In genomic region chr3:146618357-146618756, GRCm38 (mm10) we compare ENCODE assay signal across 31 mouse cellular contexts. TPM values are rescaled to one million over a fixed set of nuclear protein-coding genes. Genes with fewer than 3 reads are reported as not detected.
DNase-seq lines count a peak whose midpoint lies in the region; ATAC-seq and TF ChIP-seq lines count a peak whose summit lies in the region.
"Had no signal": no experiment of that assay in that cellular context is flagged by ENCODE, and none has a peak within 500 bp of the region (broad histone marks: within the 10 kb centered on the region; RNA-seq: fewer than 3 reads in every experiment).

No protein-coding gene starts in this region.

- H3K79me2 ChIP-seq in liver, adult 2 months (ENCODE audit: control insufficient read depth, insufficient read depth, low read length), result no peaks in the 10 kb centered on the region

- DNase-seq in G1E (ENCODE audit: low spot score) (peak; percentile 20), MN1 (ENCODE audit: low spot score) (no peak)
- DNase-seq in liver, adult 2 months (ENCODE audit: extremely low read depth, low read depth, low spot score), result peak; percentile 58
- no peak for DNase-seq in liver, embryonic 13.5 days
- no peak for DNase-seq in kidney, adult 9 months
- no peak for DNase-seq in urinary bladder, postnatal 10 days (ENCODE audit: low spot score)
- DNase-seq: adrenal gland, postnatal 10 days; adrenal gland, postnatal 36 days; cerebellum, adult 18-20 months; cerebellum, adult 9-11 months; cerebellum, postnatal 25 days; gastrocnemius, postnatal 36 days; heart, postnatal 10 days; heart, postnatal 36 days had no signal

- H3K27me3 ChIP-seq in G1E (ENCODE audit: insufficient read depth, low read length), result peaks cover 24% of the 10 kb centered on the region
- H3K27me3 ChIP-seq in liver, adult 2 months (ENCODE audit: control insufficient read depth, insufficient read depth, low read length), result no peaks in the 10 kb centered on the region
- H3K27me3 ChIP-seq in liver, embryonic 13.5 days, result no peaks in the 10 kb centered on the region
- no peaks in the 10 kb centered on the region for H3K27me3 ChIP-seq in liver, embryonic 16.5 days (ENCODE audit: control insufficient read depth, insufficient read depth, low read depth, low read length)
- H3K27me3 ChIP-seq: embryonic facial prominence, embryonic 12.5 days; embryonic facial prominence, embryonic 15.5 days; forebrain, embryonic 12.5 days; forebrain, embryonic 15.5 days; heart, embryonic 12.5 days; heart, embryonic 15.5 days; hindbrain, embryonic 13.5 days; Patski had no signal

- no peak overlapping the region for H3K9ac ChIP-seq in liver, adult 2 months (ENCODE audit: low read depth, low read length)
- no peak overlapping the region for H3K9ac ChIP-seq in liver, embryonic 13.5 days
- no peak overlapping the region for H3K9ac ChIP-seq in liver, embryonic 16.5 days (ENCODE audit: low read depth, low read length)
- H3K9ac ChIP-seq: embryonic facial prominence, embryonic 12.5 days; embryonic facial prominence, embryonic 15.5 days; forebrain, embryonic 12.5 days; forebrain, embryonic 15.5 days; heart, embryonic 12.5 days; heart, embryonic 15.5 days; hindbrain, embryonic 13.5 days had no signal

- TF ChIP-seq CTCF in G1E (IDR thresholded peaks at IDR 0.05; ENCODE audit: low read depth, low read length), result no peak
- TF ChIP-seq CTCF in liver, adult 2 months (IDR thresholded peaks at IDR 0.05; ENCODE audit: low read depth, low read length), result no peak

- 62% methylated on average over 4 of the region's 4 CpGs for WGBS in liver, adult 2 months
- 32% methylated on average over 4 of the region's 4 CpGs for WGBS in liver, embryonic 13.5 days (ENCODE audit: insufficient replicate concordance)
- WGBS in liver, embryonic 16.5 days (ENCODE audit: insufficient replicate concordance), result 17% methylated on average over 4 of the region's 4 CpGs

- H3K4me1 ChIP-seq in G1E (ENCODE audit: insufficient read depth, low read depth, low read length), result peaks cover 45% of the 10 kb centered on the region
- peaks cover 2% of the 10 kb centered on the region; the same call in 1 of the 2 replicates for H3K4me1 ChIP-seq in liver, adult 2 months (ENCODE audit: control insufficient read depth, insufficient read depth, low read length)
- peaks cover 15% of the 10 kb centered on the region for H3K4me1 ChIP-seq in liver, embryonic 13.5 days (replicated peaks)
- peaks cover 9% of the 10 kb centered on the region for H3K4me1 ChIP-seq in liver, embryonic 16.5 days (ENCODE audit: control insufficient read depth, low read depth, low read length)
- H3K4me1 ChIP-seq: embryonic facial prominence, embryonic 12.5 days; embryonic facial prominence, embryonic 15.5 days; forebrain, embryonic 12.5 days; hindbrain, embryonic 10.5 days; hindbrain, embryonic 13.5 days had no signal

- no peak overlapping the region for H3K4me2 ChIP-seq in liver, embryonic 13.5 days
- no peak overlapping the region for H3K4me2 ChIP-seq in liver, embryonic 16.5 days (ENCODE audit: low read depth, low read length)
- H3K4me2 ChIP-seq: embryonic facial prominence, embryonic 12.5 days; embryonic facial prominence, embryonic 15.5 days; forebrain, embryonic 12.5 days; forebrain, embryonic 15.5 days; heart, embryonic 12.5 days; heart, embryonic 15.5 days; hindbrain, embryonic 13.5 days had no signal

- no peak for TF ChIP-seq POLR2A in liver, adult 2 months (IDR thresholded peaks at IDR 0.05; ENCODE audit: extremely low read depth, insufficient read depth, low read length)

- H3K9me3 ChIP-seq in G1E (replicated peaks), result no peaks in the 10 kb centered on the region
- no peaks in the 10 kb centered on the region for H3K9me3 ChIP-seq in liver, embryonic 13.5 days (replicated peaks)
- H3K9me3 ChIP-seq in liver, embryonic 16.5 days (replicated peaks; ENCODE audit: control insufficient read depth, low read length), result no peaks in the 10 kb centered on the region
- H3K9me3 ChIP-seq: embryonic facial prominence, embryonic 12.5 days; embryonic facial prominence, embryonic 15.5 days; forebrain, embryonic 12.5 days; forebrain, embryonic 15.5 days; heart, embryonic 12.5 days; heart, embryonic 15.5 days; hindbrain, embryonic 10.5 days; hindbrain, embryonic 13.5 days had no signal

- peak; percentile 77 for ATAC-seq in G1E (ENCODE audit: extremely low read depth, insufficient number of reproducible peaks, low FRiP score, poor library complexity, severe bottlenecking)
- ATAC-seq in liver, embryonic 13.5 days (ENCODE audit: low read depth), result peak; percentile 59
- peak; percentile 68; the same call in 1 of the 2 replicates for ATAC-seq in liver, embryonic 16.5 days (ENCODE audit: low read depth)
- ATAC-seq: CD4-positive, CD25-positive, alpha-beta regulatory T cell, adult 4 months; forebrain, embryonic 15.5 days; hindbrain, embryonic 16.5 days; Patski had no signal

- no peak overlapping the region; the same call in 1 of the 2 replicates for H3K4me3 ChIP-seq in G1E (ENCODE audit: low read depth, low read length)
- H3K4me3 ChIP-seq in liver, adult 2 months (ENCODE audit: insufficient read depth, low read depth, low read length), result no peak overlapping the region
- no peak overlapping the region for H3K4me3 ChIP-seq in liver, embryonic 13.5 days (replicated peaks)
- H3K4me3 ChIP-seq in liver, embryonic 16.5 days (ENCODE audit: low read depth, low read length), result no peak overlapping the region
- H3K4me3 ChIP-seq: embryonic facial prominence, embryonic 12.5 days; embryonic facial prominence, embryonic 15.5 days; forebrain, embryonic 12.5 days; forebrain, embryonic 15.5 days; heart, embryonic 12.5 days; heart, embryonic 15.5 days; hindbrain, embryonic 10.5 days; hindbrain, embryonic 13.5 days had no signal

- no peaks in the 10 kb centered on the region for H3K36me3 ChIP-seq in G1E (replicated peaks)
- peaks cover 71% of the 10 kb centered on the region for H3K36me3 ChIP-seq in liver, adult 2 months (ENCODE audit: control insufficient read depth, insufficient read depth, low read length)
- H3K36me3 ChIP-seq in liver, embryonic 13.5 days, result no peaks in the 10 kb centered on the region
- no peaks in the 10 kb centered on the region for H3K36me3 ChIP-seq in liver, embryonic 16.5 days (ENCODE audit: control insufficient read depth, insufficient read depth)
- H3K36me3 ChIP-seq: embryonic facial prominence, embryonic 12.5 days; embryonic facial prominence, embryonic 15.5 days; forebrain, embryonic 12.5 days; forebrain, embryonic 15.5 days; heart, embryonic 12.5 days; heart, embryonic 15.5 days; hindbrain, embryonic 10.5 days; hindbrain, embryonic 13.5 days had no signal

- no peak overlapping the region for H3K27ac ChIP-seq in liver, adult 2 months (replicated peaks; ENCODE audit: insufficient read depth, low read depth, low read length)
- H3K27ac ChIP-seq in liver, embryonic 13.5 days, result no peak overlapping the region
- no peak overlapping the region for H3K27ac ChIP-seq in liver, embryonic 16.5 days (ENCODE audit: low read length)
- H3K27ac ChIP-seq: embryonic facial prominence, embryonic 12.5 days; embryonic facial prominence, embryonic 15.5 days; forebrain, embryonic 12.5 days; forebrain, embryonic 15.5 days; heart, embryonic 15.5 days; hindbrain, embryonic 10.5 days; hindbrain, embryonic 13.5 days had no signal

RNA-seq across cellular contexts. Expression of gene Dnase2b, which starts 3.0 kb away (rescaled TPM):
- total RNA-seq in G1E (2014; fragmentation: Nextera tagmentation) (not detected in 2 replicates), G1E (2017) (1.4 and 1.6 TPM in 2 replicates)
- polyA plus RNA-seq in G1E (2012), result not detected in 2 replicates
- total RNA-seq in liver, adult 2 months (2014; rRNA removed), result 11.0 and 15.6 TPM in 2 replicates
- 6.2 and 6.6 TPM in 2 replicates for polyA plus RNA-seq in liver, adult 2 months (2012; rRNA removed)
- 0.35 and 0.54 TPM in 2 replicates for polyA plus RNA-seq in liver, embryonic 13.5 days (2015; fragmentation: Nextera tagmentation; extraction: Ambion mirVana)
- 4.4 and 4.8 TPM in 2 replicates for polyA plus RNA-seq in liver, embryonic 16.5 days (2015; fragmentation: Nextera tagmentation; extraction: Ambion mirVana)
- total RNA-seq: adrenal gland, adult 18-20 months; adrenal gland, postnatal 36 days; gastrocnemius, postnatal 36 days; granulocyte monocyte progenitor cell, adult 5-6 weeks; heart, postnatal 10 days; heart, postnatal 36 days had no signal
- polyA plus RNA-seq: C2C12; CD4-positive, CD25-positive, alpha-beta regulatory T cell, adult 4 months; embryonic facial prominence, embryonic 12.5 days; forebrain, embryonic 12.5 days; forebrain, embryonic 15.5 days; heart, embryonic 12.5 days; heart, embryonic 15.5 days; hindbrain, embryonic 10.5 days; hindbrain, embryonic 13.5 days; hindbrain, embryonic 16.5 days had no signal

RNA-seq across cellular contexts. Expression of gene 4930503B20Rik, which starts 32.8 kb away (rescaled TPM):
- total RNA-seq in G1E (2014; fragmentation: Nextera tagmentation) (not detected in 2 replicates), G1E (2017) (0.44 and 0.52 TPM in 2 replicates)
- polyA plus RNA-seq in G1E (2012), result not detected in 2 replicates
- total RNA-seq in liver, adult 2 months (2014; rRNA removed), result not detected in 2 replicates
- polyA plus RNA-seq in liver, adult 2 months (2012; rRNA removed), result not detected in 2 replicates
- polyA plus RNA-seq in liver, embryonic 13.5 days (2015; fragmentation: Nextera tagmentation; extraction: Ambion mirVana), result not detected in 2 replicates
- polyA plus RNA-seq in liver, embryonic 16.5 days (2015; fragmentation: Nextera tagmentation; extraction: Ambion mirVana), result not detected in 2 replicates
- total RNA-seq: adrenal gland, adult 18-20 months; adrenal gland, postnatal 10 days; adrenal gland, postnatal 36 days; gastrocnemius, adult 8-10 months; gastrocnemius, postnatal 36 days; heart, postnatal 10 days; heart, postnatal 36 days had no signal
- polyA plus RNA-seq: C2C12; CD4-positive, CD25-positive, alpha-beta regulatory T cell, adult 4 months; embryonic facial prominence, embryonic 12.5 days; forebrain, embryonic 12.5 days; forebrain, embryonic 15.5 days; heart, embryonic 12.5 days; hindbrain, embryonic 10.5 days; hindbrain, embryonic 13.5 days; hindbrain, embryonic 16.5 days had no signal

RNA-seq across cellular contexts. Expression of gene Uox, which starts 48.1 kb away (rescaled TPM):
- total RNA-seq in G1E (2014; fragmentation: Nextera tagmentation) (not detected in 2 replicates), G1E (2017) (0.22 TPM in 1 of 2 replicates, not detected in the other)
- polyA plus RNA-seq in G1E (2012), result not detected in 2 replicates
- 1,668 and 2,080 TPM in 2 replicates for total RNA-seq in liver, adult 2 months (2014; rRNA removed)
- polyA plus RNA-seq in liver, adult 2 months (2012; rRNA removed), result 512 and 535 TPM in 2 replicates
- polyA plus RNA-seq in liver, embryonic 13.5 days (2015; fragmentation: Nextera tagmentation; extraction: Ambion mirVana), result 2.1 and 3.0 TPM in 2 replicates
- 97.0 and 121 TPM in 2 replicates for polyA plus RNA-seq in liver, embryonic 16.5 days (2015; fragmentation: Nextera tagmentation; extraction: Ambion mirVana)
- total RNA-seq: common myeloid progenitor, adult 5-6 weeks; granulocyte monocyte progenitor cell, adult 5-6 weeks; heart, postnatal 10 days; heart, postnatal 36 days had no signal
- polyA plus RNA-seq: C2C12; CD4-positive, CD25-positive, alpha-beta regulatory T cell, adult 4 months; embryonic facial prominence, embryonic 12.5 days; forebrain, embryonic 12.5 days; forebrain, embryonic 15.5 days; heart, embryonic 15.5 days; hindbrain, embryonic 10.5 days; hindbrain, embryonic 13.5 days; hindbrain, embryonic 16.5 days had no signal

Comparison
In these comparisons a context has a peak if more than half of its experiments do, and no peak if none do; other contexts are left out.
1. DNase-seq: peak in G1E (single experiment) and liver, adult 2 months (single experiment); none in liver, embryonic 13.5 days (single experiment), kidney, adult 9 months (single experiment), MN1 (single experiment) and urinary bladder, postnatal 10 days (single experiment).
2. RNA of gene Uox, which starts 48.1 kb away (polyA plus RNA-seq): 512 to 535 TPM in liver, adult 2 months and 97.0 to 121 TPM in liver, embryonic 16.5 days; 2.1 to 3.0 TPM in liver, embryonic 13.5 days and not detected in G1E; every median in the first group is over 10 times any median in the second.
3. Peak in every context shown above with its lines, with median percentiles within 50 percentile points of each other: ATAC-seq.